Mouse (Mus musculus) lung, embryonic 16.5 days (tissue): ENCODE measurements at regions not wholly inside any gene's neighbourhood (a gene's known extent, or its start where the extent isn't known, plus 50 kb on each side); places are given as distances from the start of the nearest gene placed in this dataset.
A peak's percentile ranks its signal among the peaks of the same experiment; 100 is the strongest.

Experiments used
- ATAC-seq: fragments of 200-750 bp; cut with Nextera tagmentation; 2 replicates; pipeline ENCODE4 v1.8.0; 2017; ENCODE audit warnings: low read depth, mild to moderate bottlenecking, moderate library complexity
- H3K27ac ChIP-seq: fragments of 300-500 bp; sonication (generic); 2 replicates; pipeline ENCODE4 v1.5.1; 2014; ENCODE audit warnings: mild to moderate bottlenecking, control low read depth, low read length
- H3K27me3 ChIP-seq: fragments of 300-500 bp; sonication (generic); 2 replicates; pipeline ENCODE4 v1.6.1; 2014; ENCODE audit warnings: low read depth, low read length, mixed read lengths; ENCODE audit not compliant: control insufficient read depth, insufficient read depth
- H3K36me3 ChIP-seq: fragments of 300-500 bp; sonication (generic); 2 replicates; pipeline ENCODE4 v1.6.1; 2014; ENCODE audit warnings: low read length; ENCODE audit not compliant: control insufficient read depth, insufficient read depth
- H3K4me1 ChIP-seq: fragments of 300-500 bp; sonication (generic); replicated peaks from 2 replicates; pipeline ENCODE4 v1.6.1; 2014; ENCODE audit warnings: low read length, mixed read lengths; ENCODE audit not compliant: control insufficient read depth, insufficient read depth
- H3K4me2 ChIP-seq: fragments of 300-500 bp; sonication (generic); 2 replicates; pipeline ENCODE4 v1.6.1; 2014; ENCODE audit warnings: low read depth, low read length, control low read depth
- H3K4me3 ChIP-seq: fragments of 300-500 bp; sonication (generic); 2 replicates; pipeline ENCODE4 v1.5.1; 2014; ENCODE audit warnings: mild to moderate bottlenecking, low read length, control low read depth
- H3K9ac ChIP-seq: fragments of 300-500 bp; sonication (generic); 2 replicates; pipeline ENCODE4 v1.6.1; 2014; ENCODE audit warnings: low read length, control low read depth
- H3K9me3 ChIP-seq: fragments of 300-500 bp; sonication (generic); 2 replicates; pipeline ENCODE4 v1.6.1; 2016; ENCODE audit warnings: low read length; ENCODE audit not compliant: control insufficient read depth
- WGBS: fragments of 180-500 bp; shearing (Covaris S2); extraction: QIAGEN DNeasy Blood & Tissue Kit; methylation state at CpG from one replicate; pipeline ENCODE4 v1.1.7; 2014; 5-methylcytosine and 5-hydroxymethylcytosine counted together

DNA sequence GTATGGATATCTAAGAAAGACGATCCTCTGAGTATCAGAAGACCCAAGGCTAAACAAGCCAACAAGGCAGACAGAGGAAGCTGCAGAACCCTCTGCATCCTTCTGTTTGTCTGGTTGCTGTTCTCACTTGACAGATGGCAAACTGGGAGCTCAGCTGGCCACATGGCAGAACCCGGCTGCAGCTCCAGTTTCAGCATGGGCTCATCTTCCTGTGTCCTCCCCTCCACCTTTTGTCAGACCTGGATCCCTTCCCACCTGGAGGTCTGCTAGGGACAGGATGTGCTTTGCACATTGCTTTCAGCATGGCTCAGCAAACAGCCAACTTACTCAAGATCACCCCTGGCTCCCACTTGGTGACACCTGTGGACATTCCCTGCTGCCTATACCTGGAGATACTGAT lies 284.9 kb downstream of the Tns1 start:
- Histone ChIP-seq H3K27me3 (no peaks in the 10 kb centered on the region), H3K9ac (no peak overlapping the region), H3K4me3 (no peak overlapping the region), H3K36me3 (no peaks in the 10 kb centered on the region), H3K27ac (no peak overlapping the region), H3K4me1 (no peaks in the 10 kb centered on the region), H3K9me3 (no peaks in the 10 kb centered on the region), H3K4me2 (no peak overlapping the region)
- ATAC-seq: no peak
- WGBS: 73% methylated on average over 2 of the region's 2 CpGs

DNA sequence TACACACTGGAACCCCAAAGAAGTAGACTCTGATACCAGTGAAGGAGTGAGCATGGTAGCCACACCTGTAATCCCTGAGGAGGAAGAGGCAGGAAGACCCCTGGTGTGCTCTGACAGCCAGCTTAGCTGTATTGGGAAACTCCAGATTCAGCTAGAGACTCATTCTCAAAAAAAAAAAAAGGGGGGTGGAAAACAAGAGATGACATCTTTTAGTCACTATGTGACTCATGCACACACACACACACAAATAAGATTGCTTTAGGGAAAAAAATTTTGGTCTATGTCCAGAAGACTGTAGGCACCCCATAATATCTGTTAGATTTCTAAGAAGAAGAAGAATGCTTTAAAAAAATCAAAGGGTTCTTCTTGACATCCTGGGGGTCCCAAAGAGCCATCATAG lies 287.6 kb downstream of the Tns1 start:
- Histone ChIP-seq H3K4me1 (no peaks in the 10 kb centered on the region), H3K9me3 (no peaks in the 10 kb centered on the region), H3K4me2 (no peak overlapping the region), H3K9ac (no peak overlapping the region), H3K27ac (no peak overlapping the region), H3K27me3 (no peaks in the 10 kb centered on the region), H3K36me3 (no peaks in the 10 kb centered on the region), H3K4me3 (no peak overlapping the region)
- ATAC-seq: no peak

DNA sequence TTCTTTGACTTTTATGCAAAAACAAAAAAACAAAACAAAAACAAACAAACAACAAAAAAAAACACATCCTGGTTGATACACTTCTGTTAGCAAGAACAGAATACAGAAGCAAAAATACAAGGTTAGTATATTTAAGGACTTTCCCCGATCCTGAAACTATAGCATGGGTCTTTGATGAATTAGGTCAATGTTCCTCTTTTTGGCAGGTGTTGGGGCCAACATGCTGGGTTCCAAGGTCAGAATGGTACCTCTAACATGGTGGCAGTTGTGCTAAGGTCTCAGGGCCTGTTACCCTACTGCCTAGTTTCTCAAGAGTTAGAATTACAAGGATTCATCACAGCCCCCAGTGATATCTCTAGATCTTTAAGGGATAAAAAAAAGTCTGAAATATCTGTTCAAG lies 289.7 kb downstream of the Tns1 start:
- Histone ChIP-seq H3K9ac (no peak overlapping the region), H3K27ac (no peak overlapping the region), H3K4me2 (no peak overlapping the region), H3K9me3 (no peaks in the 10 kb centered on the region), H3K27me3 (no peaks in the 10 kb centered on the region), H3K4me3 (no peak overlapping the region), H3K4me1 (no peaks in the 10 kb centered on the region), H3K36me3 (no peaks in the 10 kb centered on the region)
- no peak for ATAC-seq
- 91% methylated on average over 1 of the region's 1 CpGs for WGBS

DNA sequence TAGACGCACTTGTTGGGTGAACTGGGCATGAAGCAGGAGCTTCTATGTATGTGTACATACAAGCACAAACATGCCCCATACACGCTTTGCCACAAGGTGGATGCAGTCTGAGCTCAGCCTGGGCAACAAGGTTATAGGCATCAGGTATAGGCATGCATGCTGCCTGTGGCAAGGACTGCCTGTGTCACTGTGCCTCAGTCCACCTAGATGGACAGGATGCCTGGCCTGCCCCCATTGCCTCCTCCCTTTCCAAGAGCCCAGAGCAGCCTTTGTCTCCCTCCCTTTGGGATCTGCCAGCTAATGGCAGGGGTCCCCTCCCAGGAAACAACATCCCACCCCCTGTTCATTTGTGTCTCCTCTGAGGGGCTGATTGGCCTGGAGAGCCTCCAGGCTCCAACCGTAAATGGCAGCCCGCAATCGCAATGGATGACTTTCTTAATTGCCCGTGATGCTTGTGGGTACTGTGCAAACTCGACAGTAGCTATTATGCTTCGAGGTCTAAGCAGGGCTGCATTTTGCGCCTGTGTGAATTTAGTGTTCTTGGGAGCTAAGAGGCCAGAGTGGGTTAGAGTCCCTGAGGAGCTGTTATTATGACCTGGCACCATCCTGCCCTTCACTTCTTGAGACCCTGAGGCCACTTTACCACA lies 293.6 kb downstream of the Tns1 start:
- Histone ChIP-seq H3K9ac (no peak overlapping the region), H3K27me3 (no peaks in the 10 kb centered on the region), H3K36me3 (no peaks in the 10 kb centered on the region), H3K4me2 (no peak overlapping the region), H3K4me1 (peaks cover 15% of the 10 kb centered on the region), H3K27ac (no peak overlapping the region), H3K9me3 (no peaks in the 10 kb centered on the region), H3K4me3 (no peak overlapping the region)
- ATAC-seq: no peak
- WGBS: 71% methylated on average over 9 of the region's 9 CpGs

DNA sequence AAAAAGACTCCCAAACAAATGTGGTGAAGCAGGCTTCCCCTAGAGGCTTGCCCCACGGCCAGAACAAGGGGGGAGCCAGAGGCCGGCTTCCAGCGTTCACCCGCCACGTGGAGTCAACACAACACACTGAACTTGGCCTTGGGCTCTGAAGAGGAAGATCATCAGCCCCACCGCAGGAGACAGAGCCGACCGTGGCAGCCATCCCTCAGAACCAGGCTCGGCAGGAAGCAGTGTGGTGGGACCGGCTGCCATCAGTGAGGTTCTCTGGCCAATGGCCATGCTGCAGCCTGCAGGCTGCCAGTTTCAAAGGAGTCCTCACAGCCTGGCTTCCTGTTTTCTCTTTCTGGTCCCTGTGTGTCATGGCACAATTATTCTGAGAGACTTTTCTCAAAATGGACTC lies 295.3 kb downstream of the Tns1 start:
- Histone ChIP-seq H3K27me3 (no peaks in the 10 kb centered on the region), H3K9ac (no peak overlapping the region), H3K4me3 (no peak overlapping the region), H3K36me3 (no peaks in the 10 kb centered on the region), H3K27ac (no peak overlapping the region), H3K4me2 (peak overlapping the region; percentile 29; the same call in 1 of the 2 replicates), H3K4me1 (peaks cover 24% of the 10 kb centered on the region), H3K9me3 (no peaks in the 10 kb centered on the region)
- ATAC-seq: 0 out of 2 replicates have a peak, but pooled peaks have one; percentile 29
- WGBS: 35% methylated on average over 10 of the region's 10 CpGs

DNA sequence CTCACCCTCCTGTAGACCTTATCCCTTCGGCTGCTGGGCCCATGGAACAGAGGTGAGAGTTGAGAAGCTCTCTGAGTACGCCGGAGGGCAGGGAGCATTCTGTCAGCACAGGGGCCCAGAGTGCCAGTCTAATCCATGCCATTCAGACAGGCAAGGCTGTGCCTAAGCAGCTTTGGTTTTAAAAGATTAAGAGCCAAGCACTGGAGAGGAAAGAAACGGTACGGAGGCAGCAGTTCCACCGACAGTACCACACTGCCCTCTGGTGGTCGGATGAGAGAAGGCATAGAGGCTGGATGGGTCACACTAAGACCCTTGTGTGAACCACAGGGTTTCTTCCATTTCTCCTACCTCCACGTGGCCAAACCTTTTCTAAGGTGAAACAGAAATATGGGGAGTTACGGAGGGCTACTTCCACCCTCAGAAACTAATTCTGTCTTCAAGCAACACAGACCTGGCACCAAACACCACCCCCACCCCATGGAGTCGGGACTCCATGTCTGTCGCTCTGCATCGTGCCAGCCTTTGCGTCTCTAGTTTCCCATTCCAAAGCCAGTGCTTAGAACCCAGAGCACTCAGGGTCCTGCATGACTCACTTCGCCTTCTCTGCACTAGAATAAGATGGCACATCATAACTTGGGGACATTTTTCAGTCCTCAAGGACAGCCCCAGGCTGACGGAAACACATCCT lies 297.9 kb downstream of the Tns1 start:
- peak; percentile 74 for ATAC-seq
- 36% methylated on average over 15 of the region's 15 CpGs for WGBS
- Histone ChIP-seq H3K27me3 (no peaks in the 10 kb centered on the region), H3K36me3 (no peaks in the 10 kb centered on the region), H3K4me2 (no peak overlapping the region), H3K4me1 (peaks cover 28% of the 10 kb centered on the region), H3K9ac (no peak overlapping the region), H3K27ac (peak overlapping the region; percentile 34; the same call in 1 of the 2 replicates), H3K4me3 (no peak overlapping the region), H3K9me3 (no peaks in the 10 kb centered on the region)

DNA sequence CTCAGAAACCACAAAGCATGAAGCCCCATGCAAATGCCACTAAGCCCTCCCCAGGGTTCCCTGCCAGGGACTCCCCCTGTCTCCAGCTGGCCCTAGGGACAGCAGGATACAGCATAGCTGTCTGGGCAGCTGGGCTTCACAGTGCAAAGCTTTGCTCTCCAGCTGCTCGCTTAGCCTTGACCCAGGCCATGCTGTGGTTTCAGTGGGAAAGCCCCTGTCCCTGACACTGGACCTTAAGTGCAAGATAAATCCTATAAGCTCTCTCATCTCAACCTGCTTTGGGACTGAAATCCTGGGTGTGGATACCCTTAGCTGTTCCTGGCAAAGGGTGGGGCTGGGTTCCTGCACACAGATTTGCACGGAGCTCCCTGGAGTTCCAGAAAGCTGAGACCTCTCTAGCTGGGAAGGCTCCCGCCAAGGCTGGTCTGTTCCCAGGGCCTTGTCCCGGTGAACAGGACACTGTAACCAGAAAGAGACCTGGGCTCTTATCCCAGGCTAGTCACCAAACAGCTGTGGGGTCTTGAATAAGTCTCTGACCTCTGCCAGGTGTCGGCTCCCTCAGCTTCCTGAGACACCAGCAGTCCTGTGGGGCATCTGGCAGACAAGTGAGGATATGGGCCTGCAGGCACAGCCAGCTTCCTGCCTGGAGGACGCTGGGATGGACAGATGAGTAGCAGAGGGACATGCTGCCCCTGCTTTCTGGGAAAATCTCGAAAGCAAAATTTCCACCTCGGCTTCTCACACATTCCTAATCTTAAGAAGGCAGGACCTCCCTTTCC lies 299.7 kb downstream of the Tns1 start:
- H3K9me3 ChIP-seq: no peaks in the 10 kb centered on the region
- H3K9ac ChIP-seq: peak overlapping the region; percentile 17; the same call in 1 of the 2 replicates
- peak; percentile 59; the same call in 1 of the 2 replicates for ATAC-seq
- peaks cover 32% of the 10 kb centered on the region for H3K4me1 ChIP-seq
- no peak overlapping the region for H3K4me3 ChIP-seq
- 58% methylated on average over 8 of the region's 8 CpGs for WGBS
- no peak overlapping the region for H3K4me2 ChIP-seq
- no peak overlapping the region for H3K27ac ChIP-seq
- no peaks in the 10 kb centered on the region for H3K27me3 ChIP-seq
- H3K36me3 ChIP-seq: no peaks in the 10 kb centered on the region

DNA sequence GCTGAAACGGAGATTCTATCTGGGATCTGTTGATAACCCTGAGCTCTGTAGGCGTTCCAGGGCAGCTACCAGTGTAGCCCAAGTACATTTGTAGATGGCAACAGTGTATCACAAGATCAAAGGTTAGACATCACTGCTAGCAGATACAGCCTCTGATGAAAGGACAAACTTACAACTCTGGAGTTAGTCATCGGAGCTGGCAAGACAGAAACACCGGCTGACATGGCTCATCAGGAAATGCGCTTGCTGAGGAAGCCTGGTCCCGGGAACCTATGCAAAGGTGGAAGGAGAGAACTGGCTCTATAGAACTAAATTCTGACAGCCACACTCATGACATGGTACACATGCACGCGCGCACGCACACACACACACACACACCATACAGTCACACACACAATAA lies 300.5 kb downstream of the Tns1 start:
- Histone ChIP-seq H3K4me1 (peaks cover 27% of the 10 kb centered on the region), H3K9me3 (no peaks in the 10 kb centered on the region), H3K36me3 (no peaks in the 10 kb centered on the region), H3K9ac (no peak overlapping the region), H3K4me2 (no peak overlapping the region), H3K27me3 (no peaks in the 10 kb centered on the region), H3K4me3 (no peak overlapping the region), H3K27ac (no peak overlapping the region)
- no peak for ATAC-seq
- WGBS: 85% methylated on average over 10 of the region's 10 CpGs

DNA sequence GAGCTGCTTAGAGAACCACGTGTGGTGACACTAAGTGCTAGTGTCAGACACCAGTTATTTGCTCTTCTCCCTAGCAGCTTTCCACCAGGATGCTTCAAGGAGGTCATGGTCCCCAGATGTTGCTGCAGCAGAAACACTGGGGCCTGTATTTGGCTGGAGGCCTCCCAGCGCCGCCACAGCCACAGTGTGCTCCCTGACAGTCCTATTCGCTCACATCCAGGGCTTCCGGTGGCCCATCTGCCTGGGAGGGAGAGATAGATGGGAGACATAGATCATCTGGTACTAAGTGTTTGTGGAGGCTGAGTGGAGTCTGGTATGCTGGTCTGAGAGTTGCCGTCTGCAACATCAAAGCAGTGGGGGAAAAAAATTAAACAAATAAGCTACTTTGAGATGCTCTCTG lies 301.6 kb downstream of the Tns1 start:
- no peaks in the 10 kb centered on the region for H3K36me3 ChIP-seq
- no peak overlapping the region for H3K9ac ChIP-seq
- H3K27me3 ChIP-seq: no peaks in the 10 kb centered on the region
- 22% methylated on average over 6 of the region's 6 CpGs for WGBS
- H3K27ac ChIP-seq: no peak overlapping the region
- ATAC-seq: peak; percentile 37
- H3K4me3 ChIP-seq: no peak overlapping the region
- H3K4me2 ChIP-seq: no peak overlapping the region
- H3K4me1 ChIP-seq: peaks cover 26% of the 10 kb centered on the region
- no peaks in the 10 kb centered on the region for H3K9me3 ChIP-seq
